Mouse (Mus musculus) retina, postnatal 7 days (tissue): ENCODE results near the gene Ifrd1.

Experiments used
- DNase-seq: peaks from one replicate; pipeline ENCODE4 v3.0.0-alpha.2; 2012; ENCODE audit warnings: low read depth, low spot score

Ifrd1 gene

GRCm38 (mm10) chr12:40243821-40244221, 4.5 kb downstream of the Ifrd1 start:
- no peak for DNase-seq

GRCm38 (mm10) chr12:40243241-40243640, 5.1 kb downstream of the Ifrd1 start:
- no peak for DNase-seq

- no peak for DNase-seq
These were observed 9.1 kb downstream of the Ifrd1 start for GRCm38 (mm10) chr12:40239161-40239560.

- DNase-seq: no peak
These were observed 16.1 kb downstream of the Ifrd1 start for GRCm38 (mm10) chr12:40232231-40232630.

- DNase-seq: no peak
These were observed 16.7 kb downstream of the Ifrd1 start for GRCm38 (mm10) chr12:40231632-40232031.

GRCm38 (mm10) chr12:40224171-40224880, 24.0 kb downstream of the Ifrd1 start:
- DNase-seq: no peak

GRCm38 (mm10) chr12:40223676-40224075, 24.6 kb downstream of the Ifrd1 start:
- DNase-seq: no peak

GRCm38 (mm10) chr12:40223082-40223619, 25.2 kb downstream of the Ifrd1 start:
- DNase-seq: peak; percentile 96

- peak; percentile 86 for DNase-seq
These were observed 25.8 kb downstream of the Ifrd1 start for GRCm38 (mm10) chr12:40222251-40223081.

- no peak for DNase-seq
These were observed 26.7 kb downstream of the Ifrd1 start for GRCm38 (mm10) chr12:40221611-40222010.

- no peak for DNase-seq
These were observed 27.4 kb downstream of the Ifrd1 start for GRCm38 (mm10) chr12:40220896-40221295.

GRCm38 (mm10) chr12:40220001-40220570, 28.2 kb downstream of the Ifrd1 start:
- DNase-seq: no peak

- DNase-seq: no peak
These were observed 29.8 kb downstream of the Ifrd1 start for GRCm38 (mm10) chr12:40218430-40218945.

- DNase-seq: no peak
These were observed 30.5 kb downstream of the Ifrd1 start for GRCm38 (mm10) chr12:40217776-40218175.

GRCm38 (mm10) chr12:40214888-40215876, 33.1 kb downstream of the Ifrd1 start:
- DNase-seq: no peak

GRCm38 (mm10) chr12:40209049-40209448, 39.3 kb downstream of the Ifrd1 start:
- DNase-seq: no peak

- DNase-seq: no peak
These were observed 40.4 kb downstream of the Ifrd1 start for GRCm38 (mm10) chr12:40207909-40208308.

GRCm38 (mm10) chr12:40202161-40203035, 45.9 kb downstream of the Ifrd1 start:
- no peak for DNase-seq

- DNase-seq: no peak
These were observed 47.6 kb downstream of the Ifrd1 start for GRCm38 (mm10) chr12:40200484-40201235.
